Mouse (Mus musculus) thymus, adult 2 months (tissue): ENCODE measurements around the gene Echdc3. TPM values are rescaled to one million over a fixed set of nuclear protein-coding genes. Genes with fewer than 3 reads are reported as not detected.

Experiments used
- DNase-seq: peaks from one replicate; pipeline ENCODE4 v3.0.0; 2021
- H3K27ac ChIP-seq: fragments of 200-500 bp; 2 replicates; pipeline ENCODE4 v1.5.1; 2012; ENCODE audit warnings: low read length, control low read depth; ENCODE audit not compliant: control insufficient read depth, insufficient read depth
- H3K27me3 ChIP-seq: fragments of 200-500 bp; 2 replicates; pipeline ENCODE4 v1.6.1; 2012; ENCODE audit warnings: mild to moderate bottlenecking, low read length, moderate library complexity, mixed read lengths; ENCODE audit not compliant: control insufficient read depth, insufficient read depth
- H3K36me3 ChIP-seq: fragments of 200-500 bp; 2 replicates; pipeline ENCODE4 v1.6.1; 2012; ENCODE audit warnings: mild to moderate bottlenecking, low read length, moderate library complexity; ENCODE audit not compliant: control insufficient read depth, insufficient read depth
- H3K4me1 ChIP-seq: fragments of 200-500 bp; replicated peaks from 2 replicates; pipeline ENCODE4 v1.6.1; 2012; ENCODE audit warnings: low read length; ENCODE audit not compliant: control insufficient read depth, insufficient read depth
- H3K4me3 ChIP-seq: fragments of 200-500 bp; 2 replicates; pipeline ENCODE4 v1.5.1; 2012; ENCODE audit warnings: mild to moderate bottlenecking, low read length, control low read depth, moderate library complexity; ENCODE audit not compliant: control insufficient read depth, insufficient read depth
- CTCF ChIP-seq: fragments of 200-500 bp; IDR thresholded peaks from 2 replicates; pipeline ENCODE4 v1.5.1; 2012; ENCODE audit warnings: mild to moderate bottlenecking, control low read depth, low read length, moderate library complexity, borderline replicate concordance; ENCODE audit not compliant: control insufficient read depth, poor library complexity, insufficient read depth; ENCODE audit errors: extremely low read depth
- POLR2A ChIP-seq: fragments of 200-500 bp; IDR thresholded peaks from 2 replicates; pipeline ENCODE4 v1.6.1; 2012; ENCODE audit warnings: mild to moderate bottlenecking, low read length, control low read depth, moderate library complexity; ENCODE audit not compliant: control insufficient read depth, poor library complexity, insufficient read depth; ENCODE audit errors: extremely low read depth
- WGBS: fragments of 180-500 bp; shearing (Covaris S2); methylation state at CpG from one replicate; pipeline ENCODE4 v1.1.7; 2018; 5-methylcytosine and 5-hydroxymethylcytosine counted together
- polyA plus RNA-seq: library from polyadenylated mRNA; depleted of rRNA; stranded (reverse); fragments of >200 nt; gene quantifications from 2 replicates; pipeline ENCODE4 v1.2.3, GENCODE M21; 2012

Echdc3 gene
- polyA plus RNA-seq, 1 experiment, result 5.3 TPM

GRCm38 (mm10) chr2:6227059-6227445 lies 14.2 kb upstream of the Echdc3 start:
- H3K27ac ChIP-seq, result no peak overlapping the region
- H3K4me3 ChIP-seq, result no peak overlapping the region
- H3K4me1 ChIP-seq, result no peaks in the 10 kb centered on the region
- WGBS, result 93% methylated on average over 7 of the region's 7 CpGs
- TF ChIP-seq CTCF, result no peak
- TF ChIP-seq POLR2A, result no peak
- no peaks in the 10 kb centered on the region for H3K27me3 ChIP-seq
- DNase-seq, result no peak
- no peaks in the 10 kb centered on the region for H3K36me3 ChIP-seq

DNA sequence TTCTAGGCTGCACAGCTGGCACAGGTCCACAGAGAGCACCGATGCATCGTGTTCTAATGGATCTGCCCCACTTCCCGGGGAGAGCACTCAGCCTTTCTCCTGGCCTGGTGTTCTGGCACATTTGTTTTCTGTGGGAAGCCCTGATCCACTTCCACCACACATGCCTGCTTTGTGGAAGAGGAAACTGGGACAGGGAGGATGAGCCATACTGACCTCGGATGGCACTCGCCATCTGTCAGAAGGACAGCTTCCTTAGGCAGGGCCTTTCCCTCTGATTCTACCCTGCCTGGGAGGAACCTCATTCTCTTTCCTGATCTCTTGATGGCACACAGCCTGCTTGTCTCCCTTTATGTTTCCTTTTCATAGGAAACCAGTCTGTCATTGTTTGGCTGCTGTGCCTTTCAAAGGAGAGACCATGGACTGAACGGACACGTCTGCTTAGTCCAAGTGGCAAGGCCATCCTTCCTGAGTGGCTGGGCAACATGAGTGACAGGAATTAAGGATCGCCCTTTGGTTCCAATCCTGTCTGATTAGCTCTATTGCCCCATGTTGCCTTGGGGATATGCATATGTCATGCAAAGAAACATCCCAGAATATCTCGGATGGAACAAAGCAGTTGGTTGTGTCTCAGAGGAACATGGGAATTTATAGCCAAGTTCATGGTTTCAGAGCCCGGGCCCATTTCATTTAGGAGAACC lies 13.7 kb upstream of the Echdc3 start:
- 94% methylated on average over 10 of the region's 10 CpGs for WGBS
- no peak for DNase-seq
- H3K27me3 ChIP-seq, result no peaks in the 10 kb centered on the region
- H3K4me3 ChIP-seq, result no peak overlapping the region
- TF ChIP-seq CTCF, result no peak
- no peak for TF ChIP-seq POLR2A
- H3K36me3 ChIP-seq, result no peaks in the 10 kb centered on the region
- no peaks in the 10 kb centered on the region for H3K4me1 ChIP-seq
- H3K27ac ChIP-seq, result no peak overlapping the region

GRCm38 (mm10) chr2:6220141-6220805 lies 7.4 kb upstream of the Echdc3 start:
- WGBS, result 13% methylated on average over 4 of the region's 4 CpGs
- H3K27ac ChIP-seq, result no peak overlapping the region
- no peaks in the 10 kb centered on the region for H3K27me3 ChIP-seq
- DNase-seq, result peak; percentile 81
- H3K4me3 ChIP-seq, result no peak overlapping the region
- no peak for TF ChIP-seq POLR2A
- no peak for TF ChIP-seq CTCF
- no peaks in the 10 kb centered on the region for H3K4me1 ChIP-seq
- H3K36me3 ChIP-seq, result no peaks in the 10 kb centered on the region

DNA sequence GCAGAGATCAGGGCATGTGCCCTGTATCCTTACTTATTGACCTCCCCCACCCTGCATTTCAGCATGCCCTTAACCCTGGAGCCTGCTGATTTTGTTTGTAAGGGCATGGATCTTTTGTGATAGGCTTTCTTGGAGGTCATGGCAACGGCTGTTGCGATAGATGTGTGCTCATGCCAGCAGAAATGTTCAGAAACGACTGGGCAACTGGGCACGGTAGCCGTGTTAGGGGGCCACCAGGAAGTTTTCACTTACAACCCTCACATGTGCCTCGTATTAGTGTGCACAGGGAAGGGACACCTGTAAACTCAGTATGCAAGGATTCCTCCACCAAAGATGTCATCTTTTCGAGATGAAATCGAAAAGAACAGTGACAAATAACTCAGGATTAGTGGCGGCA lies 508 bp downstream of the Echdc3 start:
- no peak for TF ChIP-seq POLR2A
- no peak for TF ChIP-seq CTCF
- Histone ChIP-seq H3K4me3 (peak overlapping the region; percentile 49), H3K36me3 (no peaks in the 10 kb centered on the region), H3K27ac (no peak overlapping the region), H3K27me3 (no peaks in the 10 kb centered on the region), H3K4me1 (peaks cover 9% of the 10 kb centered on the region)
- no peak for DNase-seq
- 82% methylated on average over 9 of the region's 9 CpGs for WGBS

DNA sequence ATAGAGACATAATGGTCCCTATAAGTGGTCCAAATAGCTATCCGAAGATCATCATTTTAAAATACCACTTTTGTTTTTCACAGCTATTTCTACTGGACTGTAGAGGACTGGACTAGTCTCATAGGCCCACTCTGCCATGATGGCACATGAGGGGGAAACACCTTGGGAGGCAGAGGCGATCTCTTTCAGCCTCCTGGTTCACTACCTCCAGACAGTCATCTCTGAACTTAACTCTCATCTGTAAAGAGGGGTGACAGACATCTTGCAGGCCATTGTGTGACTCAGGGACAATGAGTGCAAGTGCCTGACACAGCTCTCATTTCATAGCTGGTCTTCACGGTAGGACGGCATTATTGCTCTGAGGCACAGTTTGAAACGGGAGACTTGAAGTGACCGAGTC lies 2.0 kb downstream of the Echdc3 start:
- Histone ChIP-seq H3K36me3 (no peaks in the 10 kb centered on the region), H3K4me3 (no peak overlapping the region), H3K27ac (no peak overlapping the region), H3K4me1 (peaks cover 9% of the 10 kb centered on the region), H3K27me3 (no peaks in the 10 kb centered on the region)
- no peak for DNase-seq
- WGBS, result 96% methylated on average over 6 of the region's 6 CpGs
- TF ChIP-seq CTCF (no peak), POLR2A (no peak)

DNA sequence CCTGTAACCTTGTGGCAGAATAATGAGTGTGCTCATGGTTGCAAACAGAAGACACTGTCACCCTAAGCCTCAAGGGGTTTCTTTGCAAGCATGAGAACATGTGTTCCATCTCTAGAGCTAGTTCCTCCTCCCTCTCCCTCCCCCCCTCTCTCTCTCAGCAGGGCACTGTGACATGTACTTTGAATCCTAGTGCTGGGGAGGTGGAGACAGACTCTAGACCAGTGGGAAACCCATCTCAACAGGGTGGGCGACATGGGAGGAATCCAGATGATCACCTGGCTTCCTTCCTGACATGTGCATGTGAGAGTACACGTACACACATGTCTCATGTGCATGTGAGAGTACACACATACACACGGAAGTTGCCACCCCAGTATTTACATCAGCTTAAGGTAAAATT lies 3.1 kb downstream of the Echdc3 start:
- no peak for TF ChIP-seq POLR2A
- no peak overlapping the region for H3K27ac ChIP-seq
- no peak for DNase-seq
- 83% methylated on average over 3 of the region's 3 CpGs for WGBS
- peaks cover 9% of the 10 kb centered on the region for H3K4me1 ChIP-seq
- no peaks in the 10 kb centered on the region for H3K27me3 ChIP-seq
- H3K4me3 ChIP-seq, result no peak overlapping the region
- no peaks in the 10 kb centered on the region for H3K36me3 ChIP-seq
